Mouse (Mus musculus) heart, embryonic 14.5 days (tissue): Measurements from ENCODE around the gene Gm15262. TPM values are rescaled to one million over a fixed set of nuclear protein-coding genes. Genes with fewer than 3 reads are reported as not detected.

Experiments
- ATAC-seq: fragments of 200-750 bp; cut with Nextera tagmentation; 2 replicates; pipeline ENCODE4 v1.8.0; 2017; ENCODE audit warnings: low read depth, moderate TSS enrichment; ENCODE audit not compliant: insufficient number of reproducible peaks, insufficient read depth, low FRiP score
- H3K27ac ChIP-seq, 2 experiments: fragments of 200-500 bp in 1 of 2; fragments of 300-500 bp in 1 of 2; sonication (generic) in 1 of 2; replicated peaks in 1 of 2; 2 replicates each; pipeline ENCODE4 v1.5.1; 2012 to 2014; ENCODE audit warnings: low read depth in 2 of 2, low read length in 2 of 2, control low read depth in 1 of 2, mild to moderate bottlenecking in 1 of 2, mixed read lengths in 1 of 2; ENCODE audit not compliant: control insufficient read depth in 1 of 2, insufficient read depth in 1 of 2
- H3K27me3 ChIP-seq: fragments of 300-500 bp; sonication (generic); 2 replicates; pipeline ENCODE4 v1.6.1; 2014; ENCODE audit warnings: mild to moderate bottlenecking, low read length, control low read depth; ENCODE audit not compliant: control insufficient read depth, insufficient read depth
- H3K36me3 ChIP-seq: fragments of 300-500 bp; sonication (generic); 2 replicates; pipeline ENCODE4 v1.6.1; 2014; ENCODE audit warnings: mild to moderate bottlenecking, control low read depth, low read length, mixed read lengths; ENCODE audit not compliant: control insufficient read depth, insufficient read depth
- H3K4me1 ChIP-seq, 2 experiments: fragments of 200-500 bp in 1 of 2; fragments of 300-500 bp in 1 of 2; sonication (generic) in 1 of 2; 2 replicates each; pipeline ENCODE4 v1.6.1; 2012 to 2014; ENCODE audit warnings: low read length in 2 of 2, control low read depth in 1 of 2, mixed read lengths in 1 of 2; ENCODE audit not compliant: control insufficient read depth in 2 of 2, insufficient read depth in 2 of 2
- H3K4me2 ChIP-seq: fragments of 300-500 bp; sonication (generic); 2 replicates; pipeline ENCODE4 v1.6.1; 2014; ENCODE audit warnings: mild to moderate bottlenecking, low read length
- H3K4me3 ChIP-seq, 2 experiments: fragments of 200-500 bp in 1 of 2; fragments of 300-500 bp in 1 of 2; sonication (generic) in 1 of 2; 2 replicates each; pipeline ENCODE4 v1.5.1; 2012 to 2014; ENCODE audit warnings: low read length in 2 of 2, mild to moderate bottlenecking in 2 of 2, control low read depth in 1 of 2, low read depth in 1 of 2, moderate library complexity in 1 of 2; ENCODE audit not compliant: control insufficient read depth in 1 of 2, insufficient read depth in 1 of 2
- H3K9ac ChIP-seq: fragments of 300-500 bp; sonication (generic); 2 replicates; pipeline ENCODE4 v1.6.1; 2014; ENCODE audit warnings: mild to moderate bottlenecking, low read length
- H3K9me3 ChIP-seq: fragments of 300-500 bp; sonication (generic); 2 replicates; pipeline ENCODE4 v1.6.1; 2016; ENCODE audit warnings: low read length, control low read depth; ENCODE audit not compliant: control insufficient read depth
- WGBS: fragments of 180-500 bp; shearing (Covaris S2); extraction: QIAGEN DNeasy Blood & Tissue Kit; methylation state at CpG from one replicate; pipeline ENCODE4 v1.1.7; 2014; 5-methylcytosine and 5-hydroxymethylcytosine counted together
- polyA plus RNA-seq: library from polyadenylated mRNA; unstranded; fragments of >200 nt; fragmentation: Nextera tagmentation; extraction: Ambion mirVana; gene quantifications from 2 replicates; pipeline ENCODE4 v1.2.1, GENCODE M21; 2014

Gm15262 gene
- polyA plus RNA-seq, 1 experiment from 2014 or later = not detected

- Histone ChIP-seq H3K9me3 (no peaks in the 10 kb centered on the region), H3K4me1 (no peaks in the 10 kb centered on the region), H3K27me3 (no peaks in the 10 kb centered on the region), H3K4me3 (no peak overlapping the region), H3K9ac (no peak overlapping the region), H3K36me3 (no peaks in the 10 kb centered on the region), H3K4me2 (no peak overlapping the region), H3K27ac (no peak overlapping the region)
- ATAC-seq = no peak
- WGBS = 18% methylated on average over 11 of the region's 11 CpGs
These were observed 111.9 kb downstream of the Gm15262 start for GRCm38 (mm10) chrX:161399110-161399509.

DNA sequence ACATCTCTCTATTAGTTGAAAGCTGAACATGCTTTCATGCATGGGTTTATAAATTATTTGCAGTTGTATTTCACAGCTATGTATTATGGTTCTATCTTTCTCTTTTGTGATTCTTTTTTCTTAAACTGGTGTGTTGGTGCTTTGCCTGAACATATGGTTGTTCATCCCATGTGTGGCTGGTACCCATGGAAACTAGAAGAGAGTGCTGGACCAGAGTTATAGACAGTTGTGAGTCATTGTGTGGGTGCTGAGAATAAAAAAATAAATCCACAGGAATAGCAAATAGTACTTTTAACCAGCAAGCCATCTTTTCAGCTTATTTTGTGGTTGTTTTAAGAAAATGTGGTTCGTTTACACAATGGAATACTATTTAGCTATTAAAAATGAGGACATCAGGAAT lies 123.9 kb downstream of the Gm15262 start:
- H3K4me3 ChIP-seq = no peak overlapping the region
- no peak overlapping the region for H3K4me2 ChIP-seq
- no peaks in the 10 kb centered on the region for H3K27me3 ChIP-seq
- H3K36me3 ChIP-seq = no peaks in the 10 kb centered on the region
- H3K27ac ChIP-seq = no peak overlapping the region
- no peak overlapping the region for H3K9ac ChIP-seq
- 62% methylated on average over 1 of the region's 1 CpGs for WGBS
- H3K4me1 ChIP-seq = no peaks in the 10 kb centered on the region
- no peaks in the 10 kb centered on the region for H3K9me3 ChIP-seq
- ATAC-seq = no peak

Other genes starting within 250 kb of the Gm15262 start
- gene Scml2, start 170.3 kb upstream of the Gm15262 start, polyA plus RNA-seq = 3.5 and 4.9 TPM in 2 replicates